Comparison of ENCODE assay signal across 20 mouse cellular contexts in the genomic region with DNA sequence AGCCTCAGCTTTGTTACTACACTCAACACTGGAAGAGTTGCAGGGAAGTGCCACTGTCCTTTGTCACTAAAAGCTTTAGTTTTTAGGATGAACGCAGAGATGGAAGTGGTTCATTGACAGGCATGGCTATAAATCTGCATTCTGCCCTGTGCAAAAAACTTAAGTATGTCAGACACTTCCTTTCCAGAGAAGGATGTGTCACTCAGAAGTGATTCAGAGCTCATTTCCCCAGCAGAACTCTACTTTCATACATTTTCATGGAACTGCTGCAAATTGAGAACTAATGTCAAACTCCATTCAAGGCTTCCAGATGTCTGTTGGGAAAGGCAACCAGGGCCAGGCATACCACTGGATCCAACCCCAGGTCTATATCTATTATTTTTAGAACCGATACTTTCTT. TPM values are rescaled to one million over a fixed set of nuclear protein-coding genes. Genes with fewer than 3 reads are reported as not detected.
"Had no signal": no experiment of that assay in that cellular context is flagged by ENCODE, and none has a peak within 500 bp of the region (broad histone marks: within the 10 kb centered on the region; RNA-seq: fewer than 3 reads in every experiment).

No protein-coding gene starts in this region.

- DNase-seq: lung, adult 18-20 months; lung, embryonic 14.5 days; lung, postnatal 10 days; lung, postnatal 4 days; retina, postnatal 1 day; right cerebral cortex, adult 18-20 months; right cerebral cortex, postnatal 25 days; right cerebral cortex, postnatal 4 days; spleen, adult 18-20 months; thymus, adult 18-20 months; thymus, postnatal 14 days; thymus, postnatal 36 days had no signal

- H3K4me3 ChIP-seq: midbrain, embryonic 13.5 days; midbrain, embryonic 15.5 days; neural tube, embryonic 13.5 days; neural tube, embryonic 15.5 days had no signal

- H3K36me3 ChIP-seq: midbrain, embryonic 13.5 days; midbrain, embryonic 15.5 days; neural tube, embryonic 13.5 days; neural tube, embryonic 15.5 days had no signal

- ATAC-seq: midbrain, embryonic 13.5 days; midbrain, embryonic 15.5 days had no signal

- H3K27ac ChIP-seq: midbrain, embryonic 13.5 days; midbrain, embryonic 15.5 days; neural tube, embryonic 13.5 days; neural tube, embryonic 15.5 days had no signal

RNA-seq across cellular contexts. Expression of a gene that starts 27.6 kb away (rescaled TPM):
- total RNA-seq: monocyte, adult 5-6 weeks had no signal

RNA-seq across cellular contexts. Expression of a gene that starts 37.5 kb away (rescaled TPM):
- total RNA-seq: megakaryocyte progenitor cell, adult 5-6 weeks; monocyte, adult 5-6 weeks had no signal
- polyA plus RNA-seq: lung, embryonic 14.5 days; midbrain, embryonic 11.5 days; midbrain, embryonic 13.5 days; neural tube, embryonic 11.5 days had no signal
